Mouse (Mus musculus): Measurements from ENCODE around the gene Mettl7a3.
"Not testable (repeated sequence)": the region's sequence is repeated elsewhere in the genome, so short reads cannot be mapped to it uniquely, and the experiment has no call there.

The Mettl7a3 gene

DNA sequence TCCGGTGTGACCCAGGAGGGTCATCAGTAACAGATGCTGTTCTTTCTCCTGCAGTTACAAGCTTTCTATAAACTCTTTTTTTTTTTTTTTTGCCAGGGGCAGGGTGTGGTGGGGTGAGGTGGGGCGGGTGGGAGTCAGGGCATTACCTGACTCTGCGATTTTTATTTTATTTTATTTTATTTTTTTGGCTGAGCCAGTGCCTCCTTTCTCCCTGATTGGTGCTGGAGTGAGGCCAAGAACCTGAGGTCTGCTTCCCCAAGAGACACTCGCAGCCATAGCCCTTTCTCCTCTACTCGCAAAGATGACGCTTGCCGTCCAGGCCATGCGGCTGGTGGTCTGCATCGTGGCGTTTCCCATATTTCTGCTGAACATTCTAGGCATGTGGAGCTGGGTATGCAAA, at the start of gene Mettl7a3:
Mettl7a3 (plus strand) TSS at position 301 of the 400 bp plus-strand sequence.
- no peak for DNase-seq (ENCODE audit: low spot score in 2 of 2)

DNA sequence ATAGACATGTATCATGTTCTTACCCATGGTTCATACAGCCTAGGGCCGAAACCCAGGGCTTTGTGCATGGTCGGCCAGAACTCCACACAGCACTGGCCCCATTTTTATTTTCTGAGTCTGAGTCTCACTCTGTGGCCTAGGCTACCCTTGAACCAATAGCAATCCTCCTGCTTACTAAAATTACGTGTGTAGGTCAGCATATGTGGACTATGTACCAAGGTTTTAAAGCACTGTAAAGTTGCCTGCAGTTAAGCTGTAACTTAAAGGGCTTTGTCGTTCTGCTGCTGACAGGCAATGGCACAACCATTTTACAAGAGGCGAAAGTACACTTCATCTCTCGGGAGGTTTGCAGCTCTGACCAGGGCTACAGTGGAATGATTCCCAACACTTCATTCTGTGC, 45.7 kb upstream of the Mettl7a3 start:
- DNase-seq (ENCODE audit: low spot score in 2 of 2): no peak

DNA sequence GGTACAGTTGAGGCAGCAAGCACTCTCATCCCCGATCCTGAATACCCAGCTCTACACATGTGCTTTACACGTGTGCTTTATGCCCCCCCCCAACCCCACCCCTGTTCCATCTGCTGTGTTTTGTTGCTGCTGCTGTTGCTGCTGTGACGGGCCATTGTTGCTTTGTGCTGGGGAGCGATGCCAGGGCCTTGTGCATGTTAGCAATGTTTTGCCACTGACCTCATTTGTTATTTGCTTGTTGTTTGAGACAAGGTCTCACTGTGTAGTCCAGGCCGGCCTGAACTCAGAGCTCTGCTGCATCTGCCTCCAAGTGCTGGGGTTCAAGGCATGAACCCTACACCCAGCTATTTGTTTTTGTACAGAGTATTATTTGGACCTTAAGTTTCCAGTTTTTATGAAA, 43.9 kb upstream of the Mettl7a3 start:
- no peak for DNase-seq (ENCODE audit: low spot score in 2 of 2)

DNA sequence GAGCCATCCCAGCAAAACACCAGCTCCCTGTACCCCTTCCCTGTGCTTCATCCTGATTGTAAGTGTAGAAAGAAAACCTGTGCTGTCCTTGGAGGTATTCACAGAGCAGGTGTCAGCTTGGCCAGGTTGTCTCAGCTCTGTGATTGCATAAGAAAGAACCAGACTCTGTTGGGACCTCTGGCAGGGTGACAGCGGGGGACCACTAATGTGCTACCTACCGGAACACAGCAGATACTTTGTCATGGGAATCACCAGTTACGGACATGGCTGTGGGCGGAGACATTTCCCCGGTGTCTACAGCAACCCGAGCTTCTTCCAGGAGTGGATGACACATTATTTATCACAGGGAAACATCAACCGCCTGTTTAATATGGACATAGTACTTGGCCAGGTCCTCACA, 42.4 kb upstream of the Mettl7a3 start:
- no peak for DNase-seq (ENCODE audit: low spot score in 2 of 2)

DNA sequence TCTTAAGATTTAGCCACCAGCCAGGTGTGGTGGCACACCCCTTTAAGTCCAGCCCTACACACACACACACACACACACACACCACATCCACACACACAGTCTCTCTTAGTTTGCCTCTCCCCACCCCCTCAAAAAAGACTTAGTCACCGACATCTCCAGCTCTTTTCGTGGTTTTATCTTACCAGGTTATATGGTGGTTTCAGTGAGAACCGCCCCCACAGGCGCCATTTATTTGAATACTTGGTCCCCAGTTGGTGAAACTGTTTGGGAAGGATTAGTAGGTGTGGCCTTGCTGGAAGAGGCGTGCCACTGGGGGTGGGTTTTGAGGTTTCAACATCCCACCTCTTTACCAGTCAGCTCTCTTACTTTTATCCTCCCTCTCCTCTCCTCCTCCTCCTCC, 36.9 kb upstream of the Mettl7a3 start:
- no peak for DNase-seq (ENCODE audit: low spot score in 2 of 2)

DNA sequence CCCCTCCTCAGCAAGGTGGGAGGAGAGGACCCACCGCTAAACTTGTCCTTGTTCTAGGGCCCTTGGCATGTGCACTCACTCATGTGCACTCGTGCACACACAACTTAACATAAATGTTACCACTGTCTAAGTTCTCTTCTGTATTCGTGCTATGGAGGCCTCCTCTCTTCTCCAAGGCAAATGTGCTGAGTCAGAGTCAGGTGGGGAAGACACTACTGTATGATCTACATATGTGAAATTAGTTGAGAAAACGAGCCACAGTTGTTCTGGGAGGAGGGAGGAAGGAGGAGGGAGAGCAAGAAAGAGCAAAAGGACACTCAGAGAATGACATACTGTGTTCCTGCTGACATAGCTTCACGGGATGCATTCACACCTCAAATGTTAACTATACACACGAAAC, 34.2 kb upstream of the Mettl7a3 start:
- no peak for DNase-seq (ENCODE audit: low spot score in 2 of 2)

DNA sequence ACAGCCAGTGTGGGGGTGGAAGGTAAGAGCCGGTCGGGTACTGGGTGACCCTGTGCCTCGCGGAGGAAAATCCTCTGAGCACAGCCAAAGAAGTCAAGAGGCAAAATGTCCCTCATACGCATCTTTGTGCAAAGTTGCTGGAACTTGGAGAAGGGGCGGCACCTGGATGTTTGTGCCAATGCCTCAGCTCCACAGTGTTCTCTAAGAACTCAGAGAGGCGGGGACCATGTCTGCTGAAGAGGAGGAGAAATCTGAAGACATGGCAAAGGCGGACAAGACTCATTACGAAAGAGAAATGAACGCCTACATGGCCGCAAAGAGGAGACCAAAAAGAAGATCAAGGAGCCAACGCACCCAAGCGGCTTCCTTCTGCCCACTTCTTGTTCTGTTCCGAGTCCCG, 33.2 kb upstream of the Mettl7a3 start:
- DNase-seq (ENCODE audit: low spot score in 2 of 2): no peak

DNA sequence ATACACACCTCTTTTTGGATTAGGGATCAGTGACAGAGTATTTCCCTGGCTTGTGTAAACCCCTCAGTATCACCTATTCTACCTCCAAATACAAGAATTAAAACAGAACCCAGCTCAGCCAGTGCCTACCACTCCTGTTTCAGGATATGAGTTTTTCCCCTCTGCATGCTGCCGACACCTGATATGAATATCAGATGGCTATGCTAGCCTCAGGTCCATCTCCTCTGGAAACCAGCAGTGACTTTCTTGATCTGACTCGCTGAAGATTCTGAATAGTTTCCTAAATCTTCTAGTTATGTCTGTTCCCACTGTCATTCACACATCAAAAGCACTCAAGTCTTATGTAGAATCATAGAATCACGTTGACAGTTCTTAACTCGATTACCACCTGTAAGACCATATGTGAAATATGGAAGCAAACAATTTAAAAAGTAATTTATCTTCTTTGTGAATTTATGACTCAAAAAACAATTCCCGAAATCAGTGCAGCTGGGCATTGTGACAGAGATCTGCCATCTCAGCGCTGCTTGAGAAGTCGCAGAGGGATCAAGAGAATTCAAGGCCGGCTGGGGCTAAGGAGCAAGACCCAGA, 31.2 kb upstream of the Mettl7a3 start:
- no peak for DNase-seq (ENCODE audit: low spot score in 2 of 2)

DNA sequence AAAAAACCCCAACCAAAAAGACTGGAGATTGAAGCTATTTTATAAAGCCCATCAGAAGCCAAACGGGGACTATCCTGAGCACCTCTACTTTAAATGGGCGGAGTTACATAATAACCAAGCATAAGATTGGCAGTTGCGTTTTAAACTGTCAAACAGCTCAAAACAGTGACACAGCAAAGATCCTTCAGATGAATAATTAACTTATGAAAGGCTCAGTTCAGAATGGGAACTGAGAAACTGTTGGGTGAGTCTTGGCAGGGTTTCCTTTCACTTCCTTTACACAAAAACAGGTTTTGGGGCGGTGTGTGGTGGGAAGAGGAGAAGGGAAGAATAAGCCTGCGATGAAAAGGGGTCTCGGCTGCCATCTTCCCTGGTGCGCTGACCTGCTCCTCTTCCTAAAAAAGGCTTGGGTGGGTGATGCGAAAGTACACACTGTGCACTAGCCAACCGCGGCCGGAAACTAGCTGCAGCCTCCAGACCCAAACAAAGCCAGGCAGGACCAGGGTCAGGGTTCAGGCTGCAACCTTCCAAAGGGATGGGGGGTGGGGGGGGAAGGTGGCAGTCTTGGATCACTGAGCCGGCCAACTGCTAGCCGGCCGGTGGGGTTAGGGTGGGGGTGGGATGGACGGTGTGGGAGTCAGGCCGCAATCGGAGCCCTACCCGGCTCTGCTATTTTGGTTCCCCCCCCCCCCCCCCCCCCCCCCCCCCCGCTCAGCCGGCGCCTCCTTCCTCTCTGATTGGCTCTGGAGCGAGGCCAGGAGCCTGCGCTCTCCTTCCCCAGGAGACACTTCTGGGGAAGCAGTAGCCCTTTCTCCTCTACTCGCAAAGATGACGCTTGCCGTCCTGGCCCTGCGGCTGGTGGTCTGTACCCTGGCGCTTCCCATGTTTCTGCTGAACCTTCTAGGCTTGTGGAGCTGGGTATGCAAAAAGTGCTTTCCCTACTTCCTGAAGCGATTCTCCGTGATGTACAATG, 30.4 kb upstream of the Mettl7a3 start, which contains the start of gene Mettl7a1:
Mettl7a1 (plus strand) TSS at position 122 of the 973 bp plus-strand sequence.
- peak; percentile 78 to 85 for DNase-seq (ENCODE audit: low spot score in 2 of 2)

DNA sequence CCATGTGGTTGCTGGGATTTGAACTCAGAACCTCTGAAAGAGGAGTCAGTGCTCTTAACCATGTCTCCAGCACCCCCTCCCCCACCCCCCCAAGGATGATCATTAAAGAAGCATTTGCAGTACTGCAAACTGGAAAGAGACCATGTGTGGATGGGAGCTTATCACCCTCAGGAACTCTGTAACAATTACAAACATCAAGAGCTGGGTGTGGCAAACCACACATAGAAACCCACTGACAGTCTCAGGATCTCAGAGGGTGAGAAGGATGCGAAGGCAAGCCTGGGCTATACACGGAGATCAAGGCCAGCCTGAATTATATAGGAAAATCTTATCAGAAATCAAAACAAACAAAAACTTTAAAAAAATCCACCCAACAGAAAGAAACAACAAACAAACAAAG, 28.5 kb upstream of the Mettl7a3 start:
- DNase-seq (ENCODE audit: low spot score in 2 of 2): no peak

DNA sequence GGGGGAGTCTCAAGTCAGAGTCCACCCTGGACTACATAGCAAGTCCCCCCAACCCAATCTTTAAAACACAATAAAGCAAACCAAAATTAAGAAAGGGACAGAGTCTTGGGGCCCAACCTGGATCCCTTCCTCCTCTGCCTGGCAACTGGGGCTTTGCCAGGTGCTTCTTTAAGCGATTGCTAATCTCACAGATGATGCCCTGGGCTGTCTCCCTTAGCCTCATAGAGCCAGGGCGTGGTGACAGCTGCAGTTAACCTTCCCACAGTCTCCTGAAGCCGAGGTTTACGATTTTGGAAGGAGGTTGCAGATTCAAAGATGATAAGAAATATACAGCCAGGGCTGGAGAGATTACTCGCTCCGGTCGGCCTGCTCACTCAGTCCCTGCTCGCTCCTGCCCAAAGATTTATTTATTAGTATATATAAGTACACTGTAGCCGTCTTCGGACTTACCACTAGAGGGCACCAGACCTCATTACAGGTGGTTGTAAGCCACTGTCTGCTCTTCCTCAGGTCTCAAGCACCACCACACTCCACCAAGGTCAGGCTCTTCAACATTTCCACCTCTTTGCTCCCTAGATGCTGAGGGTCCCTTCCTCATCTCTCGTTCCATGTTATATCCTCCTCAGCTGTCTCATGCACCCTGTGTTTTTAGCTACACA, 27.2 kb upstream of the Mettl7a3 start:
- not testable (repeated sequence) for DNase-seq (ENCODE audit: low spot score in 2 of 2)

DNA sequence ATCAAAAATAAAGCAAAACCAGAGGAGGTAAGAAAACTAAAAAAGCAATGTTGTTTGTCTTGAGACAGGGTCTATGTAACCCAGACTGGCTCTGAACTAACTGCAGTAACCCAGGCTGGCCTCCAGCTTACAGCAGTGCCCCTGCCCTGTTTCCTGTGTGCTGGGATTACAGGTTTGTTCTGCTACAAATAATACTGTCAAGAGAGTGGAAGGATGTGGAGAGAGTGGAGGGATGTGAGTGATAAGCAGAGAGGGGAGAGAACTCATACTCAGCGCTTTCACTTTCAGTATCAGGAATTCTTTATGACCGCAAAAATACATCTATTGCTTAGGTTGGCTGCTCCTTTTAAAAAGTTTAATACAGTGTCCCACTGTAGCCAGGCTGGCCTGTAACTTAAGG, 22.4 kb upstream of the Mettl7a3 start:
- DNase-seq (ENCODE audit: low spot score in 2 of 2): no peak

DNA sequence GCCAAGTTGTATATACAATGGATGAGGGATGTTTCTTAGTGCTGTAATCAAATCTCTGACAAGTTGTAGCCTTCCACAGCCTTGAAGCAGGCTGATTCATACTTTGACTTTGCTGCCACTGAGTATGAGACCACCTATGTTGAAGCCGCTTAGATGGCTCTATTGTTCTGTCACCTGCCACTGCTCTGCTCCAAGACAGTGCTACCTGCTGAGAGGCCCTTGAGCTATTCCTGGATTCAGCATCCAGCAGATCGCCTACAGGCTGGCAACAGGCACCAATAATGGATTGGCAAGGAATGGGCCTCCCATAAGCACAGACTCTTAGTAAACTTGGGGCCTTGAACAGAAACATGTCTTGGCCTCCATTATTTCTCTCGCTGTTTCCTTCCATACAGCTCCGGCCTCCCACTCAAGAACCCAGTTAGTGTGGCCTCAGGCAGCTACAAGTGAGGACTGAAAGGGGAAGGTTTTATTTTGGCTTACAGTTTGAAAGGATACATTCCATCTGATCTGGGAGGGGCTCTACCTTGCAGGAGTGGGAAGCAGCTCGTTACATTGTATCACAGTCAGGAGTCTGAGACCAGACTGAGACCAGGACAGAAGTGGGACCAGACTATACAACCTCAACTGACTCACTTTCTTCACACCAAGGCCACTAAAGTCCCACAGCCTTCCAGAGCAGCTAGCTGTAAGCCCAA, 20.1 kb upstream of the Mettl7a3 start:
- DNase-seq (ENCODE audit: low spot score in 2 of 2): no peak

DNA sequence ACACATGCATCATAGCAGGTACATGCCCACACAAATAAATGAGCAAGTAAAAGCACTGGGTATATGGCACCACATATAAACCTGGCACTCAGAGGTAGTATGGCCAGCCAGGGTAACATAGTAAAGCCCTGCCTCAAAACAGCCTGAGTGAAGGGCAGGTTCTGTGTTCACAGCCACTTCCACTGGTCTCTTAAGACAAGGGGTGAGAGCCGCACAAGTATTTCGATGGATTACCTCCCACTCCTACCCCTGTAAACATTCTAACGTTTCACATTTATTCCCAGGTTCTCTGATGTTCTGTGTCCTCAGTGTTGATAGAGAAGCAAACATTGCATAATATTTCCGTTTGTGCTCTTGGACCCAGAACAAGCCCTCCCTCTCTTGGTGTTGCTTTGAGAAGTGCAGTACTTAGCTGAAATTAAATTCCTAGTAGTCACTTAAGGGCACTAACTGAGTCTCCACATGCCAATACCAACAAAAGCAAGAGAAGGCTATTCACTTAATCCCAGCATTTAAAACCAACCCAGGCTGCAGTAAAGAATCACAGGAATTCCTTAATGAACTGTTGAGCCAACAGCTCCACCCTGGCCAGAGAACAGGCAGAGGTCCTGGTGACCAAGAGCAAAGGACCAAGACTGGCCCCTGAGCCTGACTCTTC, 16.6 kb upstream of the Mettl7a3 start:
- DNase-seq (ENCODE audit: low spot score in 2 of 2): not testable (repeated sequence)

DNA sequence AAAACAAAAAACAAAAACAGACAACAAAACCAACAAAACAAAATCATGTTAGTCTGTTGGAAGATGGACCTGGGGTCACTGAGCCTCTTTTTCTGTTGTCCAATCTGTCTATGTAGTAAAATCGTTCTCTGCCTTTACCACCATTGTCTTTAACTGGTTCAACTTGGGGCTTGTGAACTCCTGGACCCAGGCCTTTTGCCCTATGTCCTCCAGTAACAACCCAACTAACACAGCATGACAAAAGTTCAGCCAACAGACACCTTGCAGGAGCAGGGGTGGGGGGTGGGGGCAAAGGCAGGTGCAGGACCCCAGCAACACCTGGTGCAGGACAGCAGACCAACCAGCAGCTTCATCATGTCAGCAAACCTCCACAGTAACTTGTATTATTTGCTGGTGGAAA, 14.8 kb upstream of the Mettl7a3 start:
- DNase-seq (ENCODE audit: low spot score in 2 of 2): no peak

DNA sequence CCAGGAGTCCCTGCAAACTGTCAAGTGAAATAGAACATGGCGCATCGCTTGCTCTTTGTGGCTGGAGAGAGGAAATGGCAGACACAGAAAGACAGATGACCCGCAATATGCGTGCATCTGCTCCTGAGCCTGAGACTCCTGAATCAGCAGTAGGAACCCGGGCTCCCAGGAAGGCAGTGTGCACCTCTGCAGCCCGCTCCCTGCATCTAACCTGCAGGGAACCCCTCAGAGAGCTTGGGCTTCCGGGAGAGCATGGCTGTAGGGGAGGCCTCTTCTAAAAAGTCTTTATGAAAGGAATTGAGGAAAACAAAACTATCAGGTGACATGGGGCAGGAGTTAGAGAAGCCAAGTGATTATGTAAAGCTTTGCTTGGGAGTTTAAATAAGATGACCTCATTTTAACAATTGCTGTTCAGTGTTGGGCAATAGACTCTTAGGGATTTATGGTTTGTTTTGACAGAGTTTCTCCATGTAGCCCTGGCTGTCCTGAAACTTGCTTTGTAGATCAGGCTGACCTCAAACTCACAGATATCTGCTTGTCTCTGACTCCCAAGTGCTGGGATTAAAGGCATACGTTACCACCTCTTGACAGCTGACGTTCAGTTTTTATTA, 14.3 kb upstream of the Mettl7a3 start:
- DNase-seq (ENCODE audit: low spot score in 2 of 2): no peak

DNA sequence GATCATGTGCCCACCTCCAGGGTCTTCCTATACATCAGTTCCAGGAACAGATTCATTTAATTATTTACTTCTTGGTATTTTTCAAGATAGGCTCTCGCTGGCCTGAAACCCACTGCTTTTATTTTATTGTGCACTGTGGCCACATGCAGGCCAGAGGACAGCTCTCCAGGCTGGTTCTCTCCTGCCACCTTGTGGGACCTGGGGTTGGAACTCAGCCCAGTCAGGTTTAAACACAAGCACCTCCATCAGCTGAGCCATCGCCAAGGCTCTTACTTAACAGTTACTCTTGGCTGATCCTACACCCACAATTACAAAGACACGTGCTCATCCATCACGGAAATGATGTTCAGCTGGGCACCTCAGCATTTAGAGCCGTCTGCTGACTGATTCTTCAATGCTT, 13.6 kb upstream of the Mettl7a3 start:
- no peak for DNase-seq (ENCODE audit: low spot score in 2 of 2)

DNA sequence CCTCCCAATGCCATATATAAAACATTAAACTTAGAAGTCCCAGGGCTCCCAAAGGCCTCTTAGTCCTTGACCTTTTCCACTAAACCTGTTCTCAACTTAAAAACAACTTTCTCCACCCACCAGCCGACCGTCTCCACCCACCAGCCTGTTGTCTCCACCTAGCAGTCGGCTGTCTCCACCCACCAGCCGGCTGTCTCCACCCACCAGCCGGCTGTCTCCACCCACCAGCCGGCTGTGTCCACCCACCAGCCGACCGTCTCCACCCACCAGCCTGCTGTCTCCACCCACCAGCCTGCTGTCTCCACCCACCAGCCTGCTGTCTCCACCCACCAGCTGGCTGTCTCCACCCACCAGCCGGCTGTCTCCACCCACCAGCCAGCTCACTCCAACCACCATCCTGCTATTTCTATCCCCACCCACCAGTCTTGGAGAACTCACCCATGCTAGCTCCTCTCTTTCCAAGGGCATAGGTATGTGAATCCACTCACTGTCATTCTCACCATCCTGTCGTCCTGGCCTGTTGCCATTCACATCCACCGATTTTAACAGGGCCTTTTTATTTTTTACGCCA, 10.6 kb upstream of the Mettl7a3 start:
- DNase-seq (ENCODE audit: low spot score in 2 of 2): no peak

DNA sequence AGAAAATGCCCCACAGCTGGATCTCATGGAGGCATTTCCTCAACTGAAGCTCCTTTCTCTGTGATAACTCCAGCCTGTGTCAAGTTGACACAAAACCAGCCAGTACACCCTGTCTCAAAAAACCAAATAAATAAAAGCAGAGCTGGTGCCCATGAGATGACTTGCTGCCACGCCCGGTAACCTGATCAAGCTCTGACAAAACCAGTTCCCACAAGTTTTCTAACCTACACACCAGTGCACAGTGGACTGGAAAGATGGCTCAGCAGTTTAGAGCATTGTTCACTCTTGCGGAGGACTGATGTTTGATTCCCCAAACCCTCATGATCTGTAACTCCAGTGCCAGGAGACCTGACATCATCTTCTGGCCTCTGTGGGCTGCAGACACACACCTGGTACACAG, 9.5 kb upstream of the Mettl7a3 start:
- no peak for DNase-seq (ENCODE audit: low spot score in 2 of 2)

DNA sequence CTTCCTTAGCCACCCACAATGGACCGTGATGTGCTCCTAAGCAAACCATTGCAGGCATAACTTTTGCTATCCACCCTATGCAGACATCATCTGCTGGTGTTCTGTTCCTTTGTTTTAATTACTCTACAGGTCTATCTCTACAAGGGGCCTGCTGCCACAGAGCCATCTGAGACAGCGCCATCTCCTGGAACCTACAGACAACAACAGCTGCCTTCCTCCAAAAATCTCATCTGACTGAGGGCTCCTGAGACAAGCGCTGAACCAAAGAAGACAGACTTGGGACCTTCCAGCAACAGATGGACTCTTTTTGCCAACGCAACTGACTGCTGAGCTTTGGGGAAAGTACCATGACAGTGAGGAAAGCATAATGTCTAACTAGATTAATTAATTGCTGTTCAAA, 6.6 kb upstream of the Mettl7a3 start:
- not testable (repeated sequence) for DNase-seq (ENCODE audit: low spot score in 2 of 2)

DNA sequence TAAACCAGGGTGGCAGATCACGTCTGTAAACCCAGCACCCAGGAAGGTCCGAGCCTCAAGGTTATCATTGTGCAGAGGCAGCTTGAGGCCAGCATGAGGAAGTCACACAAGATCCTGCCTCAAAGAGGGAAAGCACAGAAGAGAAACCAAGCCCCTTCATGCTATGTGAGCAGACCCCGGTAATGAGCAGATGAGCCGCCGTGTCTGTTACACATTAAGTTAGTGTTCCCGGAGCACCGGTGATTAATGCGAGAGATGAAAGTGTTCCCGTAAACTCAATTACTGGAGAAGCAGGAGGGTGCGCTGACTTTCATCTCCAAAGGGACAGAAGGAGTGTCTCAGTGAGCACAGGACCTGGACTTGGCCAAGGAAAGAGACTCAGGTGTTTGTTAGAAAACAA, 5.4 kb upstream of the Mettl7a3 start:
- DNase-seq (ENCODE audit: low spot score in 2 of 2): not testable (repeated sequence)

All from urinary bladder, postnatal 4 days (tissue).